Mouse (Mus musculus) neural tube, embryonic 12.5 days (tissue): Measurements from ENCODE around the gene B4galt2. TPM values are rescaled to one million over a fixed set of nuclear protein-coding genes. Genes with fewer than 3 reads are reported as not detected.
A peak's percentile ranks its signal among the peaks of the same experiment; 100 is the strongest.

ENCODE experiments used
- ATAC-seq: fragments of 200-750 bp; cut with Nextera tagmentation; 2 replicates; pipeline ENCODE4 v1.8.0; 2017; ENCODE audit warnings: low read depth, mild to moderate bottlenecking, moderate TSS enrichment, moderate library complexity; ENCODE audit not compliant: low FRiP score
- H3K27ac ChIP-seq: fragments of 300-500 bp; sonication (generic); 2 replicates; pipeline ENCODE4 v1.5.1; 2016
- H3K27me3 ChIP-seq: fragments of 300-500 bp; sonication (generic); replicated peaks from 2 replicates; pipeline ENCODE4 v1.6.1; 2016; ENCODE audit warnings: mild to moderate bottlenecking
- H3K36me3 ChIP-seq: fragments of 300-500 bp; sonication (generic); 2 replicates; pipeline ENCODE4 v1.6.1; 2016; ENCODE audit warnings: mild to moderate bottlenecking
- H3K4me1 ChIP-seq: fragments of 300-500 bp; sonication (generic); 2 replicates; pipeline ENCODE4 v1.6.1; 2016
- H3K4me2 ChIP-seq: fragments of 300-500 bp; sonication (generic); replicated peaks from 2 replicates; pipeline ENCODE4 v1.6.1; 2016; ENCODE audit warnings: mild to moderate bottlenecking
- H3K4me3 ChIP-seq: fragments of 300-500 bp; sonication (generic); 2 replicates; pipeline ENCODE4 v1.5.1; 2016
- H3K9ac ChIP-seq: fragments of 300-500 bp; sonication (generic); 2 replicates; pipeline ENCODE4 v1.6.1; 2016; ENCODE audit warnings: mild to moderate bottlenecking
- H3K9me3 ChIP-seq: fragments of 300-500 bp; sonication (generic); 2 replicates; pipeline ENCODE4 v1.6.1; 2016; ENCODE audit warnings: mild to moderate bottlenecking
- WGBS: fragments of 180-500 bp; shearing (Covaris S2); methylation state at CpG from one replicate; pipeline ENCODE4 v1.1.7; 2016; 5-methylcytosine and 5-hydroxymethylcytosine counted together
- polyA plus RNA-seq: library from polyadenylated mRNA; unstranded; fragments of >200 nt; fragmentation: Nextera tagmentation; extraction: Ambion mirVana; gene quantifications from 2 replicates; pipeline ENCODE4 v1.2.1, GENCODE M21; 2016

B4galt2 gene
- polyA plus RNA-seq: 44.5 and 46.9 TPM in 2 replicates

GRCm38 (mm10) chr4:117882701-117883691, at the start of gene B4galt2:
TSS of gene B4galt2 (minus strand) at chr4:117883487.
- Histone ChIP-seq H3K4me2 (peak within 1 kb of the TSS; percentile 91), H3K27me3 (no peaks in the 10 kb centered on the region), H3K27ac (no peak within 1 kb of the TSS; the same call in 1 of the 2 replicates), H3K36me3 (peaks cover 24% of the 10 kb centered on the region), H3K4me3 (peak within 1 kb of the TSS; percentile 90), H3K4me1 (peaks cover 40% of the 10 kb centered on the region), H3K9ac (peak within 1 kb of the TSS; percentile 93), H3K9me3 (no peaks in the 10 kb centered on the region)
- 1% methylated on average over 81 of the region's 103 CpGs for WGBS
- ATAC-seq: peak; percentile 57

- H3K27me3 ChIP-seq: peaks cover 55% of the 10 kb centered on the region
- ATAC-seq: no peak
- WGBS: under 1% methylated on average over 33 of the region's 33 CpGs
These were observed 46.1 kb upstream of the B4galt2 start, which contains the start of gene Artn for GRCm38 (mm10) chr4:117929391-117929881. TSS of gene Artn (minus strand) at chr4:117929763.

GRCm38 (mm10) chr4:117928699-117929241, 45.5 kb upstream of the B4galt2 start:
- Histone ChIP-seq H3K36me3 (no peaks in the 10 kb centered on the region; the same call in 1 of the 2 replicates), H3K27me3 (peaks cover 55% of the 10 kb centered on the region), H3K9ac (0 out of 2 replicates have a peak overlapping the region, but pooled peaks have one; percentile 5), H3K4me1 (peaks cover 34% of the 10 kb centered on the region), H3K27ac (no peak overlapping the region), H3K4me3 (no peak overlapping the region), H3K9me3 (no peaks in the 10 kb centered on the region), H3K4me2 (peak overlapping the region; percentile 62)
- ATAC-seq: no peak; the same call in 1 of the 2 replicates
- whole genome bisulfite sequencing: 4% methylated on average over 13 of the region's 13 CpGs

More at GRCm38 (mm10) chr4:117929391-117929881, 46.1 kb upstream of the B4galt2 start, which contains the start of gene Artn:
- no peaks in the 10 kb centered on the region; the same call in 1 of the 2 replicates for H3K36me3 ChIP-seq
- H3K27ac ChIP-seq: no peak within 1 kb of the TSS
- H3K4me1 ChIP-seq: peaks cover 34% of the 10 kb centered on the region
- peak within 1 kb of the TSS; percentile 31 for H3K4me3 ChIP-seq
- no peaks in the 10 kb centered on the region for H3K9me3 ChIP-seq
- peak within 1 kb of the TSS; percentile 62 for H3K4me2 ChIP-seq
- H3K9ac ChIP-seq: peak within 1 kb of the TSS; percentile 13; the same call in 1 of the 2 replicates

- peak; percentile 35; the same call in 1 of the 2 replicates for ATAC-seq
- peaks cover 55% of the 10 kb centered on the region for H3K27me3 ChIP-seq
These were observed 44.9 kb upstream of the B4galt2 start for GRCm38 (mm10) chr4:117928234-117928633.

GRCm38 (mm10) chr4:117926545-117927482, 43.5 kb upstream of the B4galt2 start:
- no peaks in the 10 kb centered on the region for H3K9me3 ChIP-seq
- H3K27me3 ChIP-seq: peaks cover 63% of the 10 kb centered on the region
- H3K27ac ChIP-seq: no peak overlapping the region; the same call in 1 of the 2 replicates
- peak overlapping the region; percentile 46 for H3K4me3 ChIP-seq
- peak; percentile 55 for ATAC-seq
- 1% methylated on average over 71 of the region's 71 CpGs for WGBS
- peak overlapping the region; percentile 84 for H3K4me2 ChIP-seq
- no peaks in the 10 kb centered on the region for H3K36me3 ChIP-seq
- peak overlapping the region; percentile 60 for H3K9ac ChIP-seq
- peaks cover 34% of the 10 kb centered on the region for H3K4me1 ChIP-seq

More at GRCm38 (mm10) chr4:117928234-117928633, 44.9 kb upstream of the B4galt2 start:
- Histone ChIP-seq H3K4me2 (peak overlapping the region; percentile 62), H3K36me3 (no peaks in the 10 kb centered on the region; the same call in 1 of the 2 replicates), H3K9ac (no peak overlapping the region), H3K27ac (no peak overlapping the region), H3K4me1 (peaks cover 34% of the 10 kb centered on the region), H3K4me3 (no peak overlapping the region), H3K9me3 (no peaks in the 10 kb centered on the region)
- 16% methylated on average over 6 of the region's 6 CpGs for WGBS

- Histone ChIP-seq H3K9me3 (no peaks in the 10 kb centered on the region), H3K27ac (no peak overlapping the region), H3K27me3 (peaks cover 56% of the 10 kb centered on the region), H3K9ac (no peak overlapping the region), H3K4me2 (no peak overlapping the region), H3K4me1 (peaks cover 33% of the 10 kb centered on the region), H3K36me3 (no peaks in the 10 kb centered on the region), H3K4me3 (no peak overlapping the region)
- WGBS: 75% methylated on average over 5 of the region's 6 CpGs
- ATAC-seq: no peak
These were observed 41.6 kb upstream of the B4galt2 start for GRCm38 (mm10) chr4:117924916-117925315.

GRCm38 (mm10) chr4:117923450-117923849, 40.2 kb upstream of the B4galt2 start:
- Histone ChIP-seq H3K27me3 (peaks cover 42% of the 10 kb centered on the region), H3K4me2 (no peak overlapping the region), H3K4me3 (no peak overlapping the region), H3K9ac (no peak overlapping the region), H3K9me3 (no peaks in the 10 kb centered on the region), H3K27ac (no peak overlapping the region), H3K36me3 (no peaks in the 10 kb centered on the region), H3K4me1 (peaks cover 19% of the 10 kb centered on the region)
- no peak for ATAC-seq
- WGBS: 64% methylated on average over 2 of the region's 2 CpGs

- ATAC-seq: no peak
- Histone ChIP-seq H3K4me1 (peaks cover 2% of the 10 kb centered on the region), H3K27ac (no peak overlapping the region), H3K9ac (no peak overlapping the region), H3K4me2 (no peak overlapping the region), H3K4me3 (no peak overlapping the region), H3K36me3 (no peaks in the 10 kb centered on the region), H3K9me3 (no peaks in the 10 kb centered on the region), H3K27me3 (peaks cover 21% of the 10 kb centered on the region)
- 91% methylated on average over 2 of the region's 2 CpGs for WGBS
These were observed 38.1 kb upstream of the B4galt2 start for GRCm38 (mm10) chr4:117921358-117921757.

GRCm38 (mm10) chr4:117918762-117919161, 35.5 kb upstream of the B4galt2 start:
- Histone ChIP-seq H3K36me3 (no peaks in the 10 kb centered on the region), H3K9me3 (no peaks in the 10 kb centered on the region), H3K4me3 (no peak overlapping the region), H3K27me3 (peaks cover 8% of the 10 kb centered on the region; the same call in 1 of the 2 replicates), H3K4me1 (peaks cover 11% of the 10 kb centered on the region), H3K27ac (no peak overlapping the region), H3K9ac (no peak overlapping the region), H3K4me2 (no peak overlapping the region)
- 87% methylated on average over 5 of the region's 5 CpGs for WGBS
- ATAC-seq: no peak

- 87% methylated on average over 3 of the region's 3 CpGs for WGBS
- no peaks in the 10 kb centered on the region for H3K9me3 ChIP-seq
- no peak overlapping the region for H3K4me2 ChIP-seq
- H3K36me3 ChIP-seq: no peaks in the 10 kb centered on the region
- H3K4me3 ChIP-seq: no peak overlapping the region
- no peak overlapping the region for H3K27ac ChIP-seq
- H3K9ac ChIP-seq: no peak overlapping the region
- H3K4me1 ChIP-seq: peaks cover 16% of the 10 kb centered on the region
- H3K27me3 ChIP-seq: peaks cover 8% of the 10 kb centered on the region; the same call in 1 of the 2 replicates
- no peak for ATAC-seq
These were observed 35.0 kb upstream of the B4galt2 start for GRCm38 (mm10) chr4:117918261-117918660.

GRCm38 (mm10) chr4:117917847-117918246, 34.6 kb upstream of the B4galt2 start:
- no peak for ATAC-seq
- Histone ChIP-seq H3K27me3 (peaks cover 5% of the 10 kb centered on the region; the same call in 1 of the 2 replicates), H3K4me3 (no peak overlapping the region), H3K9me3 (no peaks in the 10 kb centered on the region), H3K9ac (no peak overlapping the region), H3K4me1 (peaks cover 21% of the 10 kb centered on the region), H3K36me3 (no peaks in the 10 kb centered on the region), H3K27ac (no peak overlapping the region), H3K4me2 (no peak overlapping the region)
- WGBS: 91% methylated on average over 4 of the region's 4 CpGs
